Mouse (Mus musculus): ENCODE data around the gene Foxp1. TPM values are rescaled to one million over a fixed set of nuclear protein-coding genes. Genes with fewer than 3 reads are reported as not detected.
A peak's percentile ranks its signal among the peaks of the same experiment; 100 is the strongest.

The Foxp1 gene
- polyA plus RNA-seq, 1 experiment, result 17.7 TPM

DNA sequence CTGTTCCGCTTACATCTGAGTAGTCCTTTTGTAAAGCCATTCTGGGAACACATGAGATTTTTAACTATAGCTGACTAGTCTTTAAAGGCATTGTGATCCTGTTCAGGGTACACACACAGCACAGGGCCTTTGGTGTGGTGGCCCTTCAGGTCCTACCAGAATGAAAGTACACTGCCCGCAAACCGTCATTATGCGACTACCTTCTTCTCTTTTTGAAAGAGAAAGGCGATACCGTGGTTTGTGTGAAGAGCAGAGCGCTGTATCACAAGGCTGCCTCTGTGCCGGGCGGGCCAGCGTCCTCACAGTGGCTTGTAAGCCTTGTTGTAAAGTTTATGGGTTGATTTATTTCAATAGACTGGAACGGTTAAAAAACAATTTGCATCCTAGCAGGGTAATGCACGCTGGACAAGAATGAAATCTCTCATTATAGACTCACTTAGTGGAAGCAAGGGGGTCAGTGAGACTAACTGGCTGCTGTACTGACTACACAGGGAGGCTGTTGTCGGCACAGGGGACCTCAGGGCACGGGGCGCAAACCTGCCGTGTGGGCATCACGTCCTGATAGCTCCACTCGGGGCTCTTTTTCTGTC, 589.3 kb downstream of the Foxp1 start:
- Histone ChIP-seq H3K36me3 (ENCODE audit: control insufficient read depth, insufficient read depth) (peaks cover 38% of the 10 kb centered on the region), H3K79me2 (ENCODE audit: control insufficient read depth, insufficient read depth) (no peaks in the 10 kb centered on the region), H3ac (ENCODE audit: control insufficient read depth, insufficient read length) (no peak overlapping the region), H3K4me3 (no peak overlapping the region), H3K27me3 (ENCODE audit: control insufficient read depth, insufficient read depth, insufficient read length) (no peaks in the 10 kb centered on the region), H3K4me2 (ENCODE audit: low read depth) (no peak overlapping the region)
- no peak for TF ChIP-seq SRF (IDR thresholded peaks at IDR 0.05; ENCODE audit: control insufficient read depth, insufficient read length, low read depth)
- TF ChIP-seq REST (IDR thresholded peaks at IDR 0.05; ENCODE audit: insufficient read depth, insufficient read length), result no peak
- TF ChIP-seq MYOG (IDR thresholded peaks at IDR 0.05; ENCODE audit: control insufficient read depth in 1 of 3, insufficient read depth in 1 of 3, insufficient read length in 2 of 3, low read depth in 2 of 3), result no peak
- TF ChIP-seq E2F4 (IDR thresholded peaks at IDR 0.05; ENCODE audit: insufficient read depth), result no peak
- TF ChIP-seq CEBPB (IDR thresholded peaks at IDR 0.05; ENCODE audit: insufficient read depth, poor library complexity, severe bottlenecking), result no peak

DNA sequence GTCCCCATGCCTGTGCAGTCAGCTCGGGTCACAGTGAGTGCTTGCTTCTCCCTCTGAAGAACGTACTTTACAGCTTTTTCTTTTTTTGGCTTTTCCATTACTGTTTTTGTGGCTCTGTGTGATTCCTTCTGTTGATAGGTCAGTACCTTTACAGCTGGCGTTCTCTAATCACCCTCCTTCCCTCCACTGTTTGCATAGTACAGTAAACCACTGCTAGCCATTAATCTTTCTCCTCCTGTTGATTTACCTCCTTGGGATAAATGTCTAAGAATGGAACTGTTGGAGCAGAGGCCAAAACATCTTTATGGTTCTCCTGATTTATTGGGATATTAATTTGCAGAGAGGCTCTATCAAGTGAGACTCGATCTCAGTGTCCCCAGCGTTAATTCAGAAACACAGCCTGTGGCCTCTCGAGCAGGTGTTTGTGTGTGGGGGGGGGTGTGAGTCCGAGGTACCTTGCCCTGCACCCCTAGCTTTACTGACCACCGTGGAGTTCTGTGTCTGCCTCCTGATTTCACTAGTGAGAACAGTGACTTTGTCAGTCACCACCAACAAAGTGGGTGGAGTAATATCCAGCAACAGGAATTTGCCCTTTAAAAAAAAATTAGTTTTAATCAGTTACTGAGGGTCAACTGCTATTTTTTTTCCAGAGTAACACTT, 590.5 kb downstream of the Foxp1 start:
- H3K4me2 ChIP-seq (ENCODE audit: low read depth), result no peak overlapping the region
- H3ac ChIP-seq (ENCODE audit: control insufficient read depth, insufficient read length), result no peak overlapping the region
- TF ChIP-seq CEBPB (IDR thresholded peaks at IDR 0.05; ENCODE audit: insufficient read depth, poor library complexity, severe bottlenecking), result no peak
- no peak for TF ChIP-seq TCF3 (IDR thresholded peaks at IDR 0.05; ENCODE audit: insufficient read length, low read depth)
- no peak for TF ChIP-seq MAX (IDR thresholded peaks at IDR 0.05; ENCODE audit: low read depth)
- no peak for TF ChIP-seq REST (IDR thresholded peaks at IDR 0.05; ENCODE audit: insufficient read depth, insufficient read length)
- no peak for TF ChIP-seq E2F4 (IDR thresholded peaks at IDR 0.05; ENCODE audit: insufficient read depth)
- no peak for TF ChIP-seq MYOD1 (IDR thresholded peaks at IDR 0.05; ENCODE audit: control insufficient read depth in 1 of 3, insufficient read length in 2 of 3, low read depth in 2 of 3)
- TF ChIP-seq SRF (IDR thresholded peaks at IDR 0.05; ENCODE audit: control insufficient read depth, insufficient read length, low read depth), result no peak
- no peak for TF ChIP-seq POLR2A (IDR thresholded peaks at IDR 0.05; ENCODE audit: insufficient read length, low read depth)
- no peak for TF ChIP-seq POLR2AphosphoS2 (IDR thresholded peaks at IDR 0.05; ENCODE audit: insufficient read length, low read depth)
- no peak for TF ChIP-seq USF1 (IDR thresholded peaks at IDR 0.05; ENCODE audit: low read depth)
- TF ChIP-seq MYOG (IDR thresholded peaks at IDR 0.05; ENCODE audit: control insufficient read depth in 1 of 3, insufficient read depth in 1 of 3, insufficient read length in 2 of 3, low read depth in 2 of 3), result no peak
- TF ChIP-seq TCF12 (IDR thresholded peaks at IDR 0.05; ENCODE audit: insufficient read depth, poor library complexity, severe bottlenecking), result no peak
- H3K36me3 ChIP-seq (ENCODE audit: control insufficient read depth, insufficient read depth), result peaks cover 33% of the 10 kb centered on the region
- H3K27me3 ChIP-seq (ENCODE audit: control insufficient read depth, insufficient read depth, insufficient read length), result no peaks in the 10 kb centered on the region
- H3K79me2 ChIP-seq (ENCODE audit: control insufficient read depth, insufficient read depth), result no peaks in the 10 kb centered on the region
- no peak overlapping the region for H3K4me3 ChIP-seq

DNA sequence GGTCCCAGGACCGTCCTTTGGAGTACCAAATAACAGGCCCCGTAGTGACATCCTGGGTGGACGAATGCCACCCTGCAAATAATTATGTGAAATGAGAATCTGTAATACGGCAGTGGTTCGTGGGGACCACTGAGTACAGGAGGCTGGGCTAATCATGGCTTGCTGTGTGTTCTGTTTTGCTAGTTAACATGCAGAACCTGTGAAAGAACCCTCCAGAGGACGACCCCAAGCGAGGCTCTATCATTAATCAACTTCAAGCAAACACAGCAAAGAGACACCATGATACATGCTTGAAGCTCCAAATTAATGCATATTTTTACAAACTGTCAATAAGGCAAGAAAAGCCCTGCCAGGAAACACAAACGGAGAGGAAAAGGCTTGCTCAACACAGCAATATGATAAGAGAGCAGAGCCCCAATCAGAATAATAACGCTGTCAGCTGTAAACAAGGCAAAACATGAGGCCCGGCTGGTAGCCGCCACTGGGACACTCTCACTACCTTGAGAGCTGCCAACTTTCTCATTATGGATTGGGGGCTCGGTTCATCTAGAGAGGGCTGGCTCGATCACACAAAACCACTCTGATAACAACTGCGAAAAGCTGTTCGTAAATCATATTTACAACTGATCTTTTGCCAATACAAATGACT, 591.7 kb downstream of the Foxp1 start:
- H3K4me2 ChIP-seq (ENCODE audit: low read depth), result no peak overlapping the region
- no peaks in the 10 kb centered on the region for H3K79me2 ChIP-seq (ENCODE audit: control insufficient read depth, insufficient read depth)
- H3K4me3 ChIP-seq, result no peak overlapping the region
- peaks cover 33% of the 10 kb centered on the region for H3K36me3 ChIP-seq (ENCODE audit: control insufficient read depth, insufficient read depth)
- no peak overlapping the region for H3ac ChIP-seq (ENCODE audit: control insufficient read depth, insufficient read length)
- no peak for TF ChIP-seq MAX (IDR thresholded peaks at IDR 0.05; ENCODE audit: low read depth)
- TF ChIP-seq POLR2AphosphoS2 (IDR thresholded peaks at IDR 0.05; ENCODE audit: insufficient read length, low read depth), result no peak
- TF ChIP-seq E2F4 (IDR thresholded peaks at IDR 0.05; ENCODE audit: insufficient read depth), result no peak
- no peak for TF ChIP-seq POLR2A (IDR thresholded peaks at IDR 0.05; ENCODE audit: insufficient read length, low read depth)
- no peak for TF ChIP-seq MYOD1 (IDR thresholded peaks at IDR 0.05; ENCODE audit: control insufficient read depth in 1 of 3, insufficient read length in 2 of 3, low read depth in 2 of 3)
- TF ChIP-seq USF1 (IDR thresholded peaks at IDR 0.05; ENCODE audit: low read depth), result no peak
- no peak for TF ChIP-seq CEBPB (IDR thresholded peaks at IDR 0.05; ENCODE audit: insufficient read depth, poor library complexity, severe bottlenecking)
- no peak for TF ChIP-seq MYOG (IDR thresholded peaks at IDR 0.05; ENCODE audit: control insufficient read depth in 1 of 3, insufficient read depth in 1 of 3, insufficient read length in 2 of 3, low read depth in 2 of 3)
- no peak for TF ChIP-seq REST (IDR thresholded peaks at IDR 0.05; ENCODE audit: insufficient read depth, insufficient read length)
- no peak for TF ChIP-seq SRF (IDR thresholded peaks at IDR 0.05; ENCODE audit: control insufficient read depth, insufficient read length, low read depth)
- TF ChIP-seq TCF12 (IDR thresholded peaks at IDR 0.05; ENCODE audit: insufficient read depth, poor library complexity, severe bottlenecking), result no peak
- no peak for TF ChIP-seq TCF3 (IDR thresholded peaks at IDR 0.05; ENCODE audit: insufficient read length, low read depth)
- H3K27me3 ChIP-seq (ENCODE audit: control insufficient read depth, insufficient read depth, insufficient read length), result no peaks in the 10 kb centered on the region

DNA sequence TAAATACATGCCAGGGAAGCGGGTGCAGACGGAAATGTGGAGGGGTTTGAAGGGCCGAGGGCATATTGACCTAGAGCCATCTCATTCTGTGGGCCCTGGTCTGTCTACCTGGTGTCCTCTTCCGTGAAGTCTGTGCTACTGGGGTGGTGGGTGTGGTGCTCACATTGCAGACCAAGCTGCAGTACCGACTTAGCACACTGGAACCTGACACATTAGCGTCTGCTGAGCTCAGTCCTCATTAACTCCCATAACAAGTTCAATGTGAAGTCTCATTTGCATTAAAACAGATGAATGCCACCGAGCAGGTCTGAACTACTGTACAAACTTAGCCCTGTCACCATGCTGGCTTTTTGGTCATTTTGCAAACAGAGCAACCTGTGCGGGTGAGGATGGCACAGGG, 594.2 kb downstream of the Foxp1 start:
- Histone ChIP-seq H3K36me3 (ENCODE audit: control insufficient read depth, insufficient read depth) (peaks cover 20% of the 10 kb centered on the region), H3K4me3 (no peak overlapping the region), H3ac (ENCODE audit: control insufficient read depth, insufficient read length) (no peak overlapping the region), H3K79me2 (ENCODE audit: control insufficient read depth, insufficient read depth) (no peaks in the 10 kb centered on the region), H3K27me3 (ENCODE audit: control insufficient read depth, insufficient read depth, insufficient read length) (no peaks in the 10 kb centered on the region), H3K4me2 (ENCODE audit: low read depth) (no peak overlapping the region)
- TF ChIP-seq POLR2A (IDR thresholded peaks at IDR 0.05; ENCODE audit: insufficient read length, low read depth), result no peak

DNA sequence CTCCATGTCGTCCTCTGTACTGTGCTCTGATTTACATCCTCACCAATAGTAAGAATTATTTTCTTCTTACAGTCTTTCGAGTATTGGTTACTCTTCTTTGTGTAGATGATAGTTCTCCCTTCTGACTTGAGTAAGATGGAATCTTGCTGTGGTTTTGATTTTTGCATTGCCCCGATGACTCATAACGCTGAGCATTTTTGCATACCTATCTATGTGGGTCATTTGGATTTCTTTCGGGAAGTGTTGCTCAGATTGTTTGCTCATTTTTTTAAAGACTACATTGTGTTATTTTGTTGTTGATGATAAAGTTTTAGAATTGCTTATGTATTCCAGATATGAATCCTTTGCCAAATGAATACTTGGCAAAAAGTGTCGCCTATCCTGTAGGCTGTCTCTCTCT, 621.3 kb downstream of the Foxp1 start:
- H3K4me2 ChIP-seq (ENCODE audit: low read depth), result peak overlapping the region; percentile 60
- no peaks in the 10 kb centered on the region for H3K79me2 ChIP-seq (ENCODE audit: control insufficient read depth, insufficient read depth)
- no peaks in the 10 kb centered on the region for H3K27me3 ChIP-seq (ENCODE audit: control insufficient read depth, insufficient read depth, insufficient read length)
- TF ChIP-seq REST (IDR thresholded peaks at IDR 0.05; ENCODE audit: insufficient read depth, insufficient read length), result no peak
- no peak for TF ChIP-seq CEBPB (IDR thresholded peaks at IDR 0.05; ENCODE audit: insufficient read depth, poor library complexity, severe bottlenecking)
- TF ChIP-seq MYOG (IDR thresholded peaks at IDR 0.05; ENCODE audit: control insufficient read depth in 1 of 3, insufficient read depth in 1 of 3, insufficient read length in 2 of 3, low read depth in 2 of 3), result no peak
- TF ChIP-seq TCF12 (IDR thresholded peaks at IDR 0.05; ENCODE audit: insufficient read depth, poor library complexity, severe bottlenecking), result no peak
- TF ChIP-seq TCF3 (IDR thresholded peaks at IDR 0.05; ENCODE audit: insufficient read length, low read depth), result no peak
- TF ChIP-seq POLR2A (IDR thresholded peaks at IDR 0.05; ENCODE audit: insufficient read length, low read depth), result no peak
- no peak for TF ChIP-seq E2F4 (IDR thresholded peaks at IDR 0.05; ENCODE audit: insufficient read depth)
- TF ChIP-seq SRF (IDR thresholded peaks at IDR 0.05; ENCODE audit: control insufficient read depth, insufficient read length, low read depth), result no peak
- H3K4me3 ChIP-seq, result no peak overlapping the region
- H3ac ChIP-seq (ENCODE audit: control insufficient read depth, insufficient read length), result no peak overlapping the region
- H3K36me3 ChIP-seq (ENCODE audit: control insufficient read depth, insufficient read depth), result no peaks in the 10 kb centered on the region
